Mouse (Mus musculus): ENCODE data around the gene Asic2. TPM values are rescaled to one million over a fixed set of nuclear protein-coding genes. Genes with fewer than 3 reads are reported as not detected.

The Asic2 gene
- polyA plus RNA-seq, 1 experiment from 2014 or later, result 2.8 TPM

DNA sequence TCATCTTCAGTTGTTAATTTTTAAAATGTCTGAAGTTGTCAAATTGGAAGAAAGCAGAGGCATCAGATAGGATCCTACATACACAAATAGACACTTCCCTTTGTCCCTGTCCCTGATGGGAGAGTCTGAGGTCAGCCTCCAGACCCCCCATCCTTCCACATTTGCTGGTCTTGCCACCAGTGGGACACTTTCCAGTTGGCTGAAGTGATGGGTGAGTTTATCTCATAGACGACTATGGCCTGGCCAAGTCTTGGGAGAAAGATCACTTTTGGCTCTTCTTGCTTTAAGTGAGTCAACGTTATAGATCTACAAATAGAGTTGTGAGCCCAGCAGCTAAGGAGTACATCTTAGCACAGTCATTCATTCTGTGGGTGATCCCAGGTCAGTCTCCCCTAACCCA lies 1090.2 kb downstream of the Asic2 start:
- 76% methylated on average over 2 of the region's 2 CpGs for WGBS
- Histone ChIP-seq H3K4me3 (ENCODE audit: low read length) (no peak overlapping the region), H3K27me3 (ENCODE audit: insufficient read depth, low read length) (no peaks in the 10 kb centered on the region), H3K9ac (replicated peaks; ENCODE audit: low read length) (no peak overlapping the region), H3K4me2 (replicated peaks; ENCODE audit: low read depth, low read length) (no peak overlapping the region), H3K36me3 (ENCODE audit: insufficient read depth, low read length) (no peaks in the 10 kb centered on the region), H3K4me1 (ENCODE audit: insufficient read depth, low read length) (peaks cover 12% of the 10 kb centered on the region), H3K27ac (ENCODE audit: low read length) (no peak overlapping the region; the same call in 1 of the 2 replicates), H3K9me3 (ENCODE audit: low read length) (no peaks in the 10 kb centered on the region)
- ATAC-seq (ENCODE audit: low FRiP score, low TSS enrichment), result no peak

DNA sequence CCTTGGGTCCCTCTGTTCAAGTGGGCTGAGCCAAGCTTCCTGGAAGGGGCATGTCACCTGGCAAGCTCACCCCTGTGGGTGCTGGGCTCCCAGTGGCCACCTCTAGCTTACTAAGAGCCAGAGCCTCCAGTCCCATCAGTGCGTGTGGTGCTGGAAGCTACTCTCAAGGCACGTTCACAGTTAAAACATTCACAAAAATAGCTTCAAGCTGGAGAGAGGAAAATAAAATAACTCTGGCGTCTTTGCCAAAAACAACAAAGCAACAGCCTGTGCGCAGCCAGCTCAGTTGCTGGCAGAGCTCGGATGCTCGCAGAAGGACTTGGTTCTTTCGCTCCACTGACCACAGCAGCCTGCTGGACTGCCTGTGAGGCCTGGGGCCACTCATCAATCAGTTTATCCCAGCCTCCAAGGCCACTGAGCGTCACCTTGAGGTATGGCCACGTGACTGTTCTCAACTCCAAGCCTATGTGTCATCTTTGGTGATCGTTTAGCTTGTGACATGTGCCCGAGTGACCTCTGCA lies 1091.1 kb downstream of the Asic2 start:
- ATAC-seq (ENCODE audit: low FRiP score, low TSS enrichment), result peak; percentile 89
- Histone ChIP-seq H3K27me3 (ENCODE audit: insufficient read depth, low read length) (no peaks in the 10 kb centered on the region), H3K9me3 (ENCODE audit: low read length) (no peaks in the 10 kb centered on the region), H3K4me2 (replicated peaks; ENCODE audit: low read depth, low read length) (no peak overlapping the region), H3K4me1 (ENCODE audit: insufficient read depth, low read length) (peaks cover 12% of the 10 kb centered on the region), H3K9ac (replicated peaks; ENCODE audit: low read length) (peak overlapping the region; percentile 15; the same call in 1 of the 2 replicates), H3K27ac (ENCODE audit: low read length) (peak overlapping the region; percentile 86), H3K4me3 (ENCODE audit: low read length) (no peak overlapping the region), H3K36me3 (ENCODE audit: insufficient read depth, low read length) (no peaks in the 10 kb centered on the region)
- 16% methylated on average over 11 of the region's 11 CpGs for WGBS

DNA sequence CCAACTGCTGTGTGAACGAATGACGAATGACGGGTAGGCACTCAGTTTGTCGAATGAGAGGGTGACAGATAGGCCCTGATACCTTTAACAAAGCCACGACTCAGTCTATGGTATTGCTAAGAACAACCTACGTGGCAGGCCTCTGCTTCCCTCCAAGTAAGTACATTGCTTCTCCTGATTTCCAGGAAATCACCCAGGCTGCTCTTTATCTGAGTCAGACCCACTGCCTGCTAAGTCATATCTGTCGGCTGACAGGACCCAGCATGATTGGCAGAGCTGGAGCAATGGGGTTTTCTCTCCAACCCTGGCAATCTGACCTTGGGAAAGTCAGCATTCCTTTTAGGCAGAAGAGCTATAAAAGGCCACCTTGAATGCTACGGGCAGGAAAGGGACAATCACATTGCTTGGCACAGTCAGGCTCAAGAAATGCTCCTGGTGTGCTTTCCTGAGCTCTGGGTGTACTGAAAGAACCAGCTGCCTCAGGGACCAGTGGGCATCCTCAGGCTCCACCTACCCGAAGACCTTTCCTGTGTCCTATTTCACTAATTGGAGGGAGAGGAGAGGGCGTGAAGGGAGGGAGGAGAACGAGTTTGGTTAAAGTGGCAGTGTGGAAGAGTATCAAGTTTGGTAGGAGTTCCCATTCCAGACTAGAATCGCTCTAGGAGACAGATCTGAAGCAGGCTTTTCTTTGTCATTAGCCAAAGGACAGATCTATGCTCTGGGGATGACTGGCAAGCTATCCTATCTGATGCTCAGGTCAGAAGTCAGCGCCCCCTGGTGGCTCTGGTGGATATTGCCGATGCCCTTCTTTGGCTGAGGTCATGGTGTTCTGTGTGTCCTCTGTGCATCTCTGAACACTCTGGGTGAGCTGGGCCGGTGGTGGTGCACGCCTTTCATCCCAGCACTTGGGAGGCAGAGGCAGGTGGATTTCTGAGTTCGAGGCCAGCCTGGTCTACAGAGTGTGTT lies 1095.5 kb downstream of the Asic2 start:
- Histone ChIP-seq H3K4me3 (ENCODE audit: low read length) (no peak overlapping the region), H3K27me3 (ENCODE audit: insufficient read depth, low read length) (no peaks in the 10 kb centered on the region), H3K27ac (ENCODE audit: low read length) (no peak overlapping the region), H3K4me2 (replicated peaks; ENCODE audit: low read depth, low read length) (no peak overlapping the region), H3K9ac (replicated peaks; ENCODE audit: low read length) (no peak overlapping the region), H3K4me1 (ENCODE audit: insufficient read depth, low read length) (peaks cover 12% of the 10 kb centered on the region), H3K9me3 (ENCODE audit: low read length) (no peaks in the 10 kb centered on the region), H3K36me3 (ENCODE audit: insufficient read depth, low read length) (no peaks in the 10 kb centered on the region)
- no peak for ATAC-seq (ENCODE audit: low FRiP score, low TSS enrichment)
- 61% methylated on average over 17 of the region's 17 CpGs for WGBS

DNA sequence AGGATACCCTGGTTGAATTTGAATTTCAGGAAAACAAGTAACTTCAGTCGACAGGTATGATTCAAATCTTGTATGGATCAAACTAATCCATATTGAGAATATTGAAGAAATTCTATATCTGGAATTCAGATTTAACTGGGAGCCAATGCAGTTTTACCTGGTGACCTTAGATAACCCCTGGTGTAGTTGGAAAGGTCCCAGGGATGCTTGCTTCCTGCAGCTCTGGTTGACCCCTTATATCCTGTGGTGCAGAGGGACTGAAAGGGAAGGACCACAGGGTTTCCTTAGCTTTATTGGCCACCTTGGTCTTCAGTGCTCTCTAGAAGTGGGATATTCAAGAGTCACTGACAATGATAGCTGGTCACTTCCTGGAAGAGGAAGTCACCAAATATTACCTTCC lies 1100.2 kb downstream of the Asic2 start:
- no peak overlapping the region for H3K4me3 ChIP-seq (ENCODE audit: low read length)

DNA sequence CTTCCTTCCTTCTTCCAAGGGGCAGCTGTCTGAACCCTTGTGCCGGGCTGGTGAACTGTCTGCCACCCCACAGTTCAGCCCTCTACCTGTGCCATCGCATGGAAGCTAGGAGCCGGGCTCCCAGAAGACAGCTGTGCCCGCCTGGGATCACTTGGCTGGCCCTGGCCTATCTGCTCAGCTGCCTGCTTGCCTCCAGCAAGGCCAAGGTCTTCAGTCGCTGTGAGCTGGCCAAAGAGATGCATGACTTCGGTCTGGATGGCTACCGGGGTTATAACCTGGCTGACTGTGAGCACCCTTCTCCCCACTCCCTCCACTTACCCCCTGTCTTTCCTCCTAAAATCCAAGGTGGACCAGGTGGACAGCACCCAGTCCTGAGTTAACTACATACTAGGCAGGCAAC lies 1105.3 kb downstream of the Asic2 start:
- 85% methylated on average over 7 of the region's 7 CpGs for WGBS
- Histone ChIP-seq H3K27ac (ENCODE audit: low read length) (no peak overlapping the region), H3K4me2 (replicated peaks; ENCODE audit: low read depth, low read length) (no peak overlapping the region), H3K4me1 (ENCODE audit: insufficient read depth, low read length) (no peaks in the 10 kb centered on the region), H3K4me3 (ENCODE audit: low read length) (no peak overlapping the region), H3K27me3 (ENCODE audit: insufficient read depth, low read length) (no peaks in the 10 kb centered on the region), H3K9ac (replicated peaks; ENCODE audit: low read length) (no peak overlapping the region), H3K9me3 (ENCODE audit: low read length) (no peaks in the 10 kb centered on the region), H3K36me3 (ENCODE audit: insufficient read depth, low read length) (no peaks in the 10 kb centered on the region)
- no peak for ATAC-seq (ENCODE audit: low FRiP score, low TSS enrichment)

More for the DNA sequence above, 1100.2 kb downstream of the Asic2 start:
- no peak overlapping the region for H3K9ac ChIP-seq (replicated peaks; ENCODE audit: low read length)
- H3K27ac ChIP-seq (ENCODE audit: low read length), result no peak overlapping the region
- no peak overlapping the region for H3K4me2 ChIP-seq (replicated peaks; ENCODE audit: low read depth, low read length)
- ATAC-seq (ENCODE audit: low FRiP score, low TSS enrichment), result no peak
- no peaks in the 10 kb centered on the region for H3K36me3 ChIP-seq (ENCODE audit: insufficient read depth, low read length)
- no peaks in the 10 kb centered on the region for H3K27me3 ChIP-seq (ENCODE audit: insufficient read depth, low read length)
- H3K9me3 ChIP-seq (ENCODE audit: low read length), result no peaks in the 10 kb centered on the region
- H3K4me1 ChIP-seq (ENCODE audit: insufficient read depth, low read length), result no peaks in the 10 kb centered on the region
- 97% methylated on average over 1 of the region's 1 CpGs for WGBS

DNA sequence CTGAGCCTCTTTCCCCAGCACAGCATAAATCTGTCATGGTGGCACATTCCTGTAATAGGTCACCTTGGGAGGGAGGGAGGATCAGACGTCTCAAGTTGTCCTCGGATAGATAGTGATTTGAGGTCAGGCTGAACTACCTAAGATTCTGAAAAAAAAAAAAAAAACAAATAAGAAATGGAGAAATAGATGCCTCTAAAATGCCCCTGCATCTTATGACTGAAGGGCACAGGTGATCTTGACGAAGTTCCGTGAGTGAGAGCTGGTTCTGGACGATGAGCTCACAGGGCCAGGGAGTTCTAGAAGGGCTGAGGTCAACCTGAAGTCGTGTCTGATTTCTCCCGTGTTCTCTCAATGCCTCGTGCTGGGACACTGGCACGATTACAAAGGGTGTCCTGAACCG lies 1110.2 kb downstream of the Asic2 start, which contains the start of gene Spaca3:
Spaca3 (plus strand) TSS at position 301 of the 400 bp plus-strand sequence.
- Histone ChIP-seq H3K27ac (ENCODE audit: low read length) (no peak within 1 kb of the TSS), H3K4me1 (ENCODE audit: insufficient read depth, low read length) (no peaks in the 10 kb centered on the region), H3K27me3 (ENCODE audit: insufficient read depth, low read length) (no peaks in the 10 kb centered on the region), H3K9ac (replicated peaks; ENCODE audit: low read length) (no peak within 1 kb of the TSS), H3K4me2 (replicated peaks; ENCODE audit: low read depth, low read length) (no peak within 1 kb of the TSS), H3K4me3 (ENCODE audit: low read length) (no peak within 1 kb of the TSS), H3K36me3 (ENCODE audit: insufficient read depth, low read length) (no peaks in the 10 kb centered on the region), H3K9me3 (ENCODE audit: low read length) (no peaks in the 10 kb centered on the region)
- ATAC-seq (ENCODE audit: low FRiP score, low TSS enrichment), result no peak
- WGBS, result 36% methylated on average over 10 of the region's 10 CpGs

DNA sequence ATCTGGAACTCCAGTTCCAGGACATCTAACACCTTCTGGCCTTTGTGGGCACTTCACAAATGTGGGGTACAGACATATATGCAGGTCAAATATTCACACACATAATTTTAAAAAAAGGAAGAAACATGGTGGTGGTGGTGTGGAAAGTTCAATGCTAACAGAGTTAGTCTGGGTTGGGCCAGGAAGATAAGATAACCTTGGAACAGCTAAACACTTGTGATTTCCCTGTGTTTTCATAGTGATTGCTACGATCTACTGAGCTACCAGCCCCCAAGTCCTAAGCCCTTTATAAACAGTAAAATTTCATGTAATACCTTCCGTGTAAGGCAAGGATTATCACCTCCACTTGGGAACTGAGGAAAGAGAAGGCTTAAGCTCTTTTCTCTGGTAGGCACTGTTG lies 1111.4 kb downstream of the Asic2 start:
- H3K27me3 ChIP-seq (ENCODE audit: insufficient read depth, low read length), result no peaks in the 10 kb centered on the region
- no peak overlapping the region for H3K4me2 ChIP-seq (replicated peaks; ENCODE audit: low read depth, low read length)
- H3K36me3 ChIP-seq (ENCODE audit: insufficient read depth, low read length), result no peaks in the 10 kb centered on the region
- WGBS, result 82% methylated on average over 2 of the region's 2 CpGs
- H3K4me3 ChIP-seq (ENCODE audit: low read length), result no peak overlapping the region
- H3K9me3 ChIP-seq (ENCODE audit: low read length), result no peaks in the 10 kb centered on the region
- no peak overlapping the region for H3K9ac ChIP-seq (replicated peaks; ENCODE audit: low read length)
- H3K27ac ChIP-seq (ENCODE audit: low read length), result no peak overlapping the region
- no peak for ATAC-seq (ENCODE audit: low FRiP score, low TSS enrichment)
- no peaks in the 10 kb centered on the region for H3K4me1 ChIP-seq (ENCODE audit: insufficient read depth, low read length)

DNA sequence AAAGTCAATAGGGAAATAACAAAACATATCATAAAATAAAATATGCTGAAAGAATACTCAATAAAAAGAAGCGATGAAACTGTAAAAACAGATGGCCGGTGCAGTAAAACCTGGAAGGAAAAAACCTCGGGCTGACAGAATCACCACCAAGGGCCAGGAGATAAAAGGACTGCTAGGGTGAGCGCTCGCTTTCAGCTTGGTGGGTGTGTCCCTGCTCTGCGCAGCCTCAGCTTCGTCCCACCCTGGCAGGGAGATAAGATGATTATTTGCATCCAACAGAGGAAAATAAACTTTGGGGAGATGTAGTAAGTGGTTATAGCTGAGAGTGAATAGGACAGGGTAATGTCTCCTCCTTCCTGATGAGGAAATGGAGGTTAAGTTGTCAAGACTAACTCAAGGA lies 1113.3 kb downstream of the Asic2 start:
- Histone ChIP-seq H3K9ac (replicated peaks; ENCODE audit: low read length) (no peak overlapping the region), H3K4me3 (ENCODE audit: low read length) (no peak overlapping the region), H3K4me1 (ENCODE audit: insufficient read depth, low read length) (no peaks in the 10 kb centered on the region), H3K9me3 (ENCODE audit: low read length) (no peaks in the 10 kb centered on the region), H3K36me3 (ENCODE audit: insufficient read depth, low read length) (no peaks in the 10 kb centered on the region), H3K27ac (ENCODE audit: low read length) (no peak overlapping the region), H3K4me2 (replicated peaks; ENCODE audit: low read depth, low read length) (no peak overlapping the region), H3K27me3 (ENCODE audit: insufficient read depth, low read length) (no peaks in the 10 kb centered on the region)
- ATAC-seq (ENCODE audit: low FRiP score, low TSS enrichment), result no peak
- WGBS, result 51% methylated on average over 7 of the region's 7 CpGs

DNA sequence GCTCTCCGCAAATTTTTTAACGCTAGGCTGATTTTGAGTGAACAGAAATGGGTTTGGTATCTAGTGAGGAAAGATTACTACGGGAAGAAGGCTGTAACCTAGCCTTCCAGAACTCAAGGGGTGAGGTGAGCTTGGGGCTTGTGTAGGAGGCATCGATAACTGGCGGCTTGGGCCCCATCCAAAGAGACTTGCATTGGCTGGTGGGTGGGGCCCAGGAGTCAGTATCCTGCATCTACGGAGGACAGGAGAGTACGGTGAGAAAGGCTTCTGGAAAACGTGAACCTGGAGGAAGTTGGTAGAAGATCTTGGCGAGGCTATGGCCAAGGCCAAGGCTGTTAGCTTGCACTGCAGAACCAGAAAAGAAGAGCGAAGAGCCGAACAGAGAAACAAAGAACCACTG lies 1113.8 kb downstream of the Asic2 start:
- 76% methylated on average over 11 of the region's 11 CpGs for WGBS
- Histone ChIP-seq H3K4me3 (ENCODE audit: low read length) (no peak overlapping the region), H3K27me3 (ENCODE audit: insufficient read depth, low read length) (no peaks in the 10 kb centered on the region), H3K27ac (ENCODE audit: low read length) (no peak overlapping the region), H3K9ac (replicated peaks; ENCODE audit: low read length) (no peak overlapping the region), H3K36me3 (ENCODE audit: insufficient read depth, low read length) (no peaks in the 10 kb centered on the region), H3K4me1 (ENCODE audit: insufficient read depth, low read length) (no peaks in the 10 kb centered on the region), H3K4me2 (replicated peaks; ENCODE audit: low read depth, low read length) (no peak overlapping the region), H3K9me3 (ENCODE audit: low read length) (no peaks in the 10 kb centered on the region)
- no peak for ATAC-seq (ENCODE audit: low FRiP score, low TSS enrichment)

DNA sequence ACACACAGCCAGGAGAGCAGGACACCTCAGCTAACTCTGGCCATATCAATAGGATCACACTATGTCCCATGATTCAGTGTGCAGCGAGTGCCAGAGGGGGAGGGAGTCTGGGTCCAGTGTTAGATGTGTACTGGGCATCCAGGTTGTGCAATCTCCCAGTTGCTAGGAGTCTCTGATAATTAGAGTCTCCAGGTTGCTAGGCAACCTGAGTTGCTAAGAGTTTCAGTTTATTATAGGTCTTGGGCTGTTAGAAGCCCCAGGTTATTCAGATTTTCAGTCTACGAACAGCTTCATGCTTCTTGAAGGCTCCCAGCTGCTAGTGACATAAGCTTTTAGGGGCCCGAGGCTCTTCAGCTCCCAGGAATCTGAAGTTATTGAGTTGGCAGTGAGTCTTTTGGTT lies 1115.2 kb downstream of the Asic2 start:
- WGBS, result 39% methylated on average over 3 of the region's 3 CpGs
- Histone ChIP-seq H3K27me3 (ENCODE audit: insufficient read depth, low read length) (no peaks in the 10 kb centered on the region), H3K4me2 (replicated peaks; ENCODE audit: low read depth, low read length) (no peak overlapping the region), H3K27ac (ENCODE audit: low read length) (no peak overlapping the region), H3K4me3 (ENCODE audit: low read length) (no peak overlapping the region), H3K9me3 (ENCODE audit: low read length) (no peaks in the 10 kb centered on the region), H3K9ac (replicated peaks; ENCODE audit: low read length) (no peak overlapping the region), H3K36me3 (ENCODE audit: insufficient read depth, low read length) (no peaks in the 10 kb centered on the region), H3K4me1 (ENCODE audit: insufficient read depth, low read length) (no peaks in the 10 kb centered on the region)
- ATAC-seq (ENCODE audit: low FRiP score, low TSS enrichment), result no peak

All from kidney, embryonic 16.5 days (tissue).